Mouse (Mus musculus): ENCODE measurements around the gene Pla2g15.

- TF ChIP-seq CTCF (IDR thresholded peaks at IDR 0.05; ENCODE audit: extremely low read depth, insufficient read length, insufficient replicate concordance, low read depth, low read length) (no peak), POLR2A (IDR thresholded peaks at IDR 0.05; ENCODE audit: low read depth, low read length) (no peak)
Observed at GRCm38 (mm10) chr8:106123443-106123842, 26.8 kb upstream of the Pla2g15 start.
